Mouse (Mus musculus): ENCODE data around the gene Xab2. TPM values are rescaled to one million over a fixed set of nuclear protein-coding genes. Genes with fewer than 3 reads are reported as not detected.

Xab2 gene
- polyA plus RNA-seq, 1 experiment = 66.6 TPM

- TF ChIP-seq CTCF (IDR thresholded peaks at IDR 0.05; ENCODE audit: insufficient read depth, low read length) = no peak
- TF ChIP-seq POLR2A (IDR thresholded peaks at IDR 0.05; ENCODE audit: borderline replicate concordance, extremely low read depth, low read depth, low read length) = no peak
- WGBS = 88% methylated on average over 3 of the region's 3 CpGs
- Histone ChIP-seq H3K4me1 (ENCODE audit: control insufficient read depth, insufficient read depth, low read length) (no peaks in the 10 kb centered on the region), H3K4me3 (replicated peaks; ENCODE audit: extremely low read depth, low read depth, low read length) (no peak overlapping the region)
- DNase-seq = no peak
Observed at GRCm38 (mm10) chr8:3574546-3574945, 46.6 kb downstream of the Xab2 start.

- H3K4me3 ChIP-seq (replicated peaks; ENCODE audit: extremely low read depth, low read depth, low read length) = no peak overlapping the region
- TF ChIP-seq CTCF (IDR thresholded peaks at IDR 0.05; ENCODE audit: insufficient read depth, low read length) = no peak
- TF ChIP-seq POLR2A (IDR thresholded peaks at IDR 0.05; ENCODE audit: borderline replicate concordance, extremely low read depth, low read depth, low read length) = no peak
- DNase-seq = no peak
- no peaks in the 10 kb centered on the region for H3K4me1 ChIP-seq (ENCODE audit: control insufficient read depth, insufficient read depth, low read length)
- 72% methylated on average over 5 of the region's 5 CpGs for WGBS
Observed at GRCm38 (mm10) chr8:3569784-3570183, 51.3 kb downstream of the Xab2 start.

- TF ChIP-seq CTCF (IDR thresholded peaks at IDR 0.05; ENCODE audit: insufficient read depth, low read length) (no peak), POLR2A (IDR thresholded peaks at IDR 0.05; ENCODE audit: borderline replicate concordance, extremely low read depth, low read depth, low read length) (no peak)
Observed at GRCm38 (mm10) chr8:3568378-3568777, 52.7 kb downstream of the Xab2 start.

GRCm38 (mm10) chr8:3567641-3568371 lies 53.3 kb downstream of the Xab2 start, which contains the start of gene C330021F23Rik:
Gene C330021F23Rik, plus strand, starts transcription at chr8:3567990.
- WGBS = 16% methylated on average over 12 of the region's 12 CpGs
- TF ChIP-seq CTCF (IDR thresholded peaks at IDR 0.05; ENCODE audit: insufficient read depth, low read length) (no peak), POLR2A (IDR thresholded peaks at IDR 0.05; ENCODE audit: borderline replicate concordance, extremely low read depth, low read depth, low read length) (no peak)
- no peak for DNase-seq
- no peaks in the 10 kb centered on the region for H3K4me1 ChIP-seq (ENCODE audit: control insufficient read depth, insufficient read depth, low read length)
- peak within 1 kb of the TSS; percentile 30 for H3K4me3 ChIP-seq (replicated peaks; ENCODE audit: extremely low read depth, low read depth, low read length)

More at GRCm38 (mm10) chr8:3568378-3568777, 52.7 kb downstream of the Xab2 start:
- WGBS = 14% methylated on average over 7 of the region's 7 CpGs
- DNase-seq = no peak
- no peaks in the 10 kb centered on the region for H3K4me1 ChIP-seq (ENCODE audit: control insufficient read depth, insufficient read depth, low read length)
- H3K4me3 ChIP-seq (replicated peaks; ENCODE audit: extremely low read depth, low read depth, low read length) = no peak overlapping the region

Other genes with a start within 250 kb of the Xab2 start
- gene Arhgef18, start 228.3 kb downstream of the Xab2 start, polyA plus RNA-seq (2012; rRNA removed) = 68.7 and 87.9 TPM in 2 replicates
- 7.6 and 7.7 TPM in 2 replicates for gene Pex11g, start 153.6 kb downstream of the Xab2 start, polyA plus RNA-seq (2012; rRNA removed)
- gene Tex45, start 150.5 kb downstream of the Xab2 start, polyA plus RNA-seq (2012; rRNA removed) = 0.14 and 0.24 TPM in 2 replicates
- 78.5 TPM in 2 replicates for gene Zfp358, start 128.2 kb downstream of the Xab2 start, polyA plus RNA-seq (2012; rRNA removed)
- gene Mcoln1, start 120.9 kb downstream of the Xab2 start, polyA plus RNA-seq (2012; rRNA removed) = 286 and 410 TPM in 2 replicates
- 75.7 and 88.1 TPM in 2 replicates for gene Pnpla6, start 105.9 kb downstream of the Xab2 start, polyA plus RNA-seq (2012; rRNA removed)
- gene C330021F23Rik, start 53.3 kb downstream of the Xab2 start, polyA plus RNA-seq (2012; rRNA removed) = 0.88 TPM in 1 of 2 replicates, not detected in the other
- 16.9 and 33.1 TPM in 2 replicates for gene Camsap3, start 34.0 kb downstream of the Xab2 start, polyA plus RNA-seq (2012; rRNA removed)
- gene Pet100, start 232 bp upstream of the Xab2 start, polyA plus RNA-seq (2012; rRNA removed) = 3.7 and 10.0 TPM in 2 replicates
- gene Pcp2, start 4.2 kb upstream of the Xab2 start, polyA plus RNA-seq (2012; rRNA removed) = not detected in 2 replicates
- gene Stxbp2, start 9.6 kb upstream of the Xab2 start, polyA plus RNA-seq (2012; rRNA removed) = 115 and 153 TPM in 2 replicates
- 6.2 and 10.8 TPM in 2 replicates for gene Retn, start 34.5 kb upstream of the Xab2 start, polyA plus RNA-seq (2012; rRNA removed)
- 8.2 and 10.0 TPM in 2 replicates for gene Mcemp1, start 44.4 kb upstream of the Xab2 start, polyA plus RNA-seq (2012; rRNA removed)
- gene Fcor, start 51.0 kb upstream of the Xab2 start, polyA plus RNA-seq (2012; rRNA removed) = 6.5 and 17.4 TPM in 2 replicates
- gene Trappc5, start 55.0 kb upstream of the Xab2 start, polyA plus RNA-seq (2012; rRNA removed) = 28.5 and 28.7 TPM in 2 replicates
- 2.7 and 12.5 TPM in 2 replicates for gene Fcer2a, start 72.9 kb upstream of the Xab2 start, polyA plus RNA-seq (2012; rRNA removed)
- gene Clec4g, start 99.3 kb upstream of the Xab2 start, polyA plus RNA-seq (2012; rRNA removed) = 0.55 and 1.1 TPM in 2 replicates
- 0.55 and 6.1 TPM in 2 replicates for gene Cd209a, start 127.7 kb upstream of the Xab2 start, polyA plus RNA-seq (2012; rRNA removed)
- not detected in 2 replicates for gene Cd209e, start 233.0 kb upstream of the Xab2 start, polyA plus RNA-seq (2012; rRNA removed)

Data from lung, adult 2 months (tissue).